Mouse (Mus musculus): ENCODE results near the gene Cmss1.

- no peak for TF ChIP-seq EP300 (IDR thresholded peaks at IDR 0.05; ENCODE audit: low read depth)
- TF ChIP-seq CTCF (IDR thresholded peaks at IDR 0.05; ENCODE audit: low read depth) = no peak
Observed at GRCm38 (mm10) chr16:57392461-57392860, 214.2 kb downstream of the Cmss1 start.
